Mouse (Mus musculus): Measurements from ENCODE around the gene Cyp2ab1.
A peak's percentile ranks its signal among the peaks of the same experiment; 100 is the strongest.
"Not testable (repeated sequence)": the region's sequence is repeated elsewhere in the genome, so short reads cannot be mapped to it uniquely, and the experiment has no call there.

Gene Cyp2ab1

GRCm38 (mm10) chr16:20325286-20325685 lies at the start of gene Cyp2ab1:
TSS of gene Cyp2ab1 (minus strand) at chr16:20325404.
- DNase-seq (ENCODE audit: extremely low read depth, insufficient read length, low spot score): no peak

- DNase-seq (ENCODE audit: extremely low read depth, insufficient read length, low spot score): peak; percentile 54
Observed at GRCm38 (mm10) chr16:20371731-20372130, 46.5 kb upstream of the Cyp2ab1 start.

DNA sequence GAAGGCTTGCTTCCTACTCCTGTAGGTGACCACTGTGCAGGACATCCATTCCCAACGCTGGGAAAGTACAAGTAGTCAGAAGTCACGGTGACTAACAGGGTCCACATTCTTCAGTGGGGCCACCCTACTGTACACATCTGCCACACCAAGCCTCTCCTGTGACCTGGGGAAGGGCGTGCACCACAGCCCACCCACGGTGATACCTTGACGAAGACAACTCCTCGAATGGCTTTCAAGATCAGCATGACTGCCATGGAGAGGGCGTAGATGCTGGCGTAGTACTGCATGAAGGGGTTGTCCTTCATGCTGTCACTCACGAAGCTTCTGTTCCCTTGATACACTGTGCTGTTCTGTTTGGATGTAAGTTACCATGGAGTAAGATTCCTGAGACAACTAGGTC lies 43.0 kb upstream of the Cyp2ab1 start:
- DNase-seq (ENCODE audit: extremely low read depth, insufficient read length, low spot score): no peak

DNA sequence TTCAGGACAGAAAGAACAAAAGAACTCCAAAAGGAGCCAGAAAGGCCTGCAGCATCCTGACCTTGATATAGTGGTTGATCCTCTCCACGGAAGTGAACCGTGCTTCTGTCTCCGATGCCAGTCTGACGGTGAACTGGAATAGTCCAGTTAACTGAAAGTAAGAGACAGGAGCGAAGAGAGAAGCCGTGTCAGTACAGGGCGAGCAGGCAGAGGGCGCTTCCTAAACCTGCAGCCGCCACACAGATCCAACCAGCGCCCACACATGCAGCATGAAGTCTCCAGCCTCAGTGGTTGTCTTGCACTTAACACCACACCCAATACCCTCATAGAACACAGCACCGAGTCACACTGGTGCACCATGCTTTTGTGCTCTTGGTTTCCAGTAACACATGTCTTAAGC lies 36.9 kb upstream of the Cyp2ab1 start:
- DNase-seq (ENCODE audit: extremely low read depth, insufficient read length, low spot score): no peak

- DNase-seq (ENCODE audit: extremely low read depth, insufficient read length, low spot score): not testable (repeated sequence)
Observed at GRCm38 (mm10) chr16:20361496-20361895, 36.3 kb upstream of the Cyp2ab1 start.

DNA sequence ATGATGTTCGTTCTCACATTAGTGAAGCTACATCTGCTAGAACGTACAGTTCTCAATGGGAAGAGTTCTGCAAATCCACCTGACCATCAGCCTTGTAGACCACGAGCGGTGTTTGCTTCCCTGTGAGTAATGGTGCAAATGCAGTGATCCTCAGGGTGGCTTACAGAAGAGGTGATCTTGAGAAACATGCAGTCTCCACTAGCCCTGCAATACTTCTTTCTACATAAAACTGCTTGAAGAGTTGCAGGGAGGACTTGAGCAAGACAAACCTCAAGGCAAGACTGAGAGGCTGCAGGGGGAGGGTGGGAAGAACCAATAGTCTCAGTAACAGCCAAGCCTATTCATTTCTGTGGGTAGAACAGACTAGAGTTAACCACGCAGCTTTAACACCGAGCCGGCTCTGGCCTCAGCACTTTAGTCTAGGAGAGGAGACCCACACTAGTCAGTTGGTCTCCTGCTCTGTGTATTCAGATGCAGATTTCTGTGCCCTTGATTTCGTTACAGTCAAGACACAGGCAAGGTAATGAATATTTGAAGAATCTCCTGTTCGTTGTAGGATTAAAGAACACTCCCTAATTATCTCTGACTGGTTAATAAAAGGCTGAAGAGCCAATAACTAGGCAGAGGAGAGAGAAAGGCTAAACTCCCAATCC lies 34.6 kb upstream of the Cyp2ab1 start:
- no peak for DNase-seq (ENCODE audit: extremely low read depth, insufficient read length, low spot score)

DNA sequence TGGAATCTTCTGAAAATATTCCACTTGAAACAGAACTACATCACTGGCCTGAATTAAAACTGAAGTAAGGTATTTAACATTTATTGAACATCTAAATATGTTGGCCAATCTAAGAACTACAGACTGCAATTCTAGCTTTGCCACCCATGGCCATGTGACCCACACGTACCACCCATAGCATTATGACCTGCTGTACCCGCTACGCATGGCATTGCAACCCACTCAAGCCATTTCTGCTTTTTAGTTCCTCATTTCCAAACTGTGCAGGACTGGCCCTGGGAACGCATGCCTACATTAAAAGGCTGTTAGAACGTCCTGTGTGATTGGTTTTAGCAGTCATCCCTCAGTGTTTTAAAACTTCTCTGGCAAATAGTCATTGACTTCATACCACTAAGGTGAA lies 32.6 kb upstream of the Cyp2ab1 start:
- no peak for DNase-seq (ENCODE audit: extremely low read depth, insufficient read length, low spot score)

GRCm38 (mm10) chr16:20354762-20355161 lies 29.6 kb upstream of the Cyp2ab1 start:
- no peak for DNase-seq (ENCODE audit: extremely low read depth, insufficient read length, low spot score)

- peak; percentile 43 for DNase-seq (ENCODE audit: extremely low read depth, insufficient read length, low spot score)
Observed at GRCm38 (mm10) chr16:20354011-20354410, 28.8 kb upstream of the Cyp2ab1 start.

- no peak for DNase-seq (ENCODE audit: extremely low read depth, insufficient read length, low spot score)
Observed at GRCm38 (mm10) chr16:20345464-20345863, 20.3 kb upstream of the Cyp2ab1 start.

GRCm38 (mm10) chr16:20338616-20339015 lies 13.4 kb upstream of the Cyp2ab1 start:
- DNase-seq (ENCODE audit: extremely low read depth, insufficient read length, low spot score): no peak

- DNase-seq (ENCODE audit: extremely low read depth, insufficient read length, low spot score): no peak
Observed at GRCm38 (mm10) chr16:20334918-20335317, 9.7 kb upstream of the Cyp2ab1 start.

DNA sequence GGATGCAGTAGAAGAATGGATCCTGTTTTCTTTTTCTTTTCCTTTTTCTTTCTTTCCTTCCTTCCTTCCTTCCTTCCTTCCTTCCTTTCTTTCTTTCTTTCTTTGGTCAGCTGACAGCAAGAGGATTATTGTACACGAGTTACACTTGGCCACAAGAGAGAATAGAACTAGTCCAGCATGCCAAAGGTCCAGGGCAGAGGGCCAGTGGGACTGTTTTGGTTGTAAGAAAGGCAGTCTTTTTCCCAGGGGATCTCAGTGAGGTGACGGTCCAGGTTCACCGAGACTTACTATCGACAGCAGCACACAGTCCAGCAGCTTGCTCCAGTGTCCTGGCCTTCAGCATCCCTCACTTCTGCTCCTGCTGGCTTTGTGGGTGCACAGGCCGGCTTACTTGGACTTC lies 3.1 kb upstream of the Cyp2ab1 start:
- DNase-seq (ENCODE audit: extremely low read depth, insufficient read length, low spot score): no peak

DNA sequence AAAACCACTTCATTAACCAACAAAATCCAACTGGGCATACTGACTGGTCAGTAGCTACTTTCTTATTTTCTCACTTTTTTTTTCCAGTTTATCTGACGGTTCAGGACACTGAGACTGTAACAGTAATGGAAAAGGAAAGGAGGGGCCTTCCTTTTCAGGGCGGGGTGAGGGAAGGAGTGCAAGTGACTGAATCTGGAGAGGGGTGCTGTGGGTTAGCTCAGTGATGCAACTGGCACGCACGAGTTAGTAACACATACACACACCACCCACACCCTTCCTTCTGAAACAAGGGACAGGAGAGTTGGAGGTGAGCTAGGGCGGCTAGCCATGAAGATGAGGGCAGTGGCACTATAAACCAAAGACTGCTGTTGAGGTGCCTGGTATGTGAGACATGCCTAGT lies 1.3 kb downstream of the Cyp2ab1 start:
- DNase-seq (ENCODE audit: extremely low read depth, insufficient read length, low spot score): no peak

DNA sequence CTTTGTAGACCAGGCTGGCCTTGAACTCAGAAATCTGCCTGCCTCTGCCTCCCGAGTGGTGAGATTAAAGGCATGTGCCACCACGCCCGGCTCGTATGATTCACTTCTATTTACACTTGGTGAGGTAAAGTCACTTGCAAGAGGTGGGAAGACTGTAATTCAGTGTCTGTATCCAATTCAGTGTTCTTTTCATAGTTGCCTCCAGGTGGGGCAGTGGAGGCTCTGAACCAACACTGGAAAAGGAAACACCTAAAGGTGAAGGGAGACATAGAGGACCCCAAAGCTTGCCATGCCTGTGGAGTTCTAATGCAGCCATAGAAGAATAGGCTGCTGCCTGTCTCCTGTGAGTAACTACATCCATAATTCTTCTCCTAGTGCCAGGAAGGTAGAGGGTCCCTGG lies 2.9 kb downstream of the Cyp2ab1 start:
- DNase-seq (ENCODE audit: extremely low read depth, insufficient read length, low spot score): no peak

DNA sequence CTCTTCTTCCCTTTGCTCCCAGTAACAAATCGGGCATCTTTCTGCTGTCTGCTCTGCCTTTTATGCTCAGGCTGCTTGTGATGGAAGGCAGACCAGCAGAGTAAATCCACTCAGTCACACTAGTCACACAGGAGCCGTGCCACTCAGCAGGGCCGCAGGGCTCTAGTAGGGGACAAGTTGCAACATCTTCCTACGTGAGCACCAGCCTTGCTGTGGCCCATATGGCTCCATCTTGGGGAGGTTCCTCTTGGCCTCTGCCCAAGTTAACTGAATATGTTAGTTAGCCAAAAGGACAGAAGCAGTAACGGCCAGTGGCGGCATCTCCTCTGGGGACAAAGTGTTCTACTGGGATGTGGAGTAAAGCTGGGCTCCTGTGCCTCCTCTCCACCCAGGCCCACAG lies 8.4 kb downstream of the Cyp2ab1 start:
- DNase-seq (ENCODE audit: extremely low read depth, insufficient read length, low spot score): no peak

- no peak for DNase-seq (ENCODE audit: extremely low read depth, insufficient read length, low spot score)
Observed at GRCm38 (mm10) chr16:20315266-20315665, 9.9 kb downstream of the Cyp2ab1 start.

- DNase-seq (ENCODE audit: extremely low read depth, insufficient read length, low spot score): no peak
Observed at GRCm38 (mm10) chr16:20312272-20312671, 12.9 kb downstream of the Cyp2ab1 start.

GRCm38 (mm10) chr16:20301770-20302649 lies 23.2 kb downstream of the Cyp2ab1 start, which contains the start of gene Parl:
TSS of gene Parl (minus strand) at chr16:20302387.
- peak; percentile 85 for DNase-seq (ENCODE audit: extremely low read depth, insufficient read length, low spot score)

GRCm38 (mm10) chr16:20300076-20300475 lies 25.1 kb downstream of the Cyp2ab1 start:
- DNase-seq (ENCODE audit: extremely low read depth, insufficient read length, low spot score): no peak

GRCm38 (mm10) chr16:20280238-20280637 lies 45.0 kb downstream of the Cyp2ab1 start:
- DNase-seq (ENCODE audit: extremely low read depth, insufficient read length, low spot score): no peak

DNA sequence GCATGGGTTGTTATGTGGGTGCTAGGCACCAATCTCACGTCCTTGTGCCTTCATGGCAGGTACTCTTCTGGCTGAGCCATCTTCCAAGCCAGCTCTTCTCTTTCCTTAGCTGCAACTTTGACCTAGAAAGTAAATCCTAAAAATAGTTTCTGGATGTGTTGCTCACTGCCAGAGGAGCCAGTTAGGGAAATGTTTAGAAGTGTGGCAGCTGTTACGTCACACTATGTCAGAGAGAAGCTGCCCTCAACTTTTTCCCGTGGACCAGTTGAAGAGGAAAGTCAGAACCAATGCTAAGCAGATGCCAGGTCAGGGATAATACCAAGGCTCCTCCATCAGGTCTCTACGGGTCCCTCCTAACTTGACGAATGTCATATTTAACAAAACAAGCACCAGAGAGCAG lies 45.8 kb downstream of the Cyp2ab1 start:
- DNase-seq (ENCODE audit: extremely low read depth, insufficient read length, low spot score): no peak

Data from 3134 (cell line).